Comparison of ENCODE assay signal across 8 mouse cellular contexts in genomic region chr1:88475502-88475953, GRCm38 (mm10). TPM values are rescaled to one million over a fixed set of nuclear protein-coding genes. Genes with fewer than 3 reads are reported as not detected.
DNase-seq lines count a peak whose midpoint lies in the region; ATAC-seq and TF ChIP-seq lines count a peak whose summit lies in the region.

No protein-coding gene starts in this region.

- no peak for TF ChIP-seq POLR2A in kidney, adult 2 months (IDR thresholded peaks at IDR 0.05; ENCODE audit: low read depth, low read length)

- H3K4me2 ChIP-seq in hindbrain, embryonic 14.5 days (replicated peaks): no peak overlapping the region

- H3K4me3 ChIP-seq in kidney, adult 2 months (ENCODE audit: insufficient read depth, low read depth, low read length): no peak overlapping the region
- no peak overlapping the region for H3K4me3 ChIP-seq in hindbrain, embryonic 14.5 days (replicated peaks; ENCODE audit: low read length)

- H3K27me3 ChIP-seq in kidney, adult 2 months (replicated peaks; ENCODE audit: control insufficient read depth, insufficient read depth, low read length): no peaks in the 10 kb centered on the region
- H3K27me3 ChIP-seq in hindbrain, embryonic 14.5 days (ENCODE audit: control insufficient read depth, insufficient read depth, low read length): no peaks in the 10 kb centered on the region

- WGBS in kidney, adult 2 months: 2% methylated on average over 8 of the region's 8 CpGs
- 35% methylated on average over 8 of the region's 8 CpGs for WGBS in hindbrain, embryonic 14.5 days

- no peaks in the 10 kb centered on the region for H3K36me3 ChIP-seq in kidney, adult 2 months (ENCODE audit: control insufficient read depth, insufficient read depth, low read length)
- no peaks in the 10 kb centered on the region for H3K36me3 ChIP-seq in hindbrain, embryonic 14.5 days (replicated peaks; ENCODE audit: control insufficient read depth, insufficient read depth)

- H3K27ac ChIP-seq in kidney, adult 2 months (ENCODE audit: insufficient read depth, low read depth, low read length): peak overlapping the region; percentile 88
- no peak overlapping the region for H3K27ac ChIP-seq in hindbrain, embryonic 14.5 days

- peak; percentile 98 for DNase-seq in 3T3-L1 (ENCODE audit: low read depth, low spot score)
- DNase-seq in adrenal gland, adult 2 months: peak; percentile 71
- DNase-seq in kidney, adult 2 months: peak; percentile 84
- DNase-seq in lung, postnatal 14 days: peak; percentile 39
- no peak for DNase-seq in cerebellum, adult 9-10 months
- DNase-seq in layer of hippocampus, adult 9-11 months: no peak
- no peak for DNase-seq in right cerebral cortex, adult 18-20 months
- no peak for DNase-seq in hindbrain, embryonic 14.5 days (ENCODE audit: low spot score)

- H3K9ac ChIP-seq in hindbrain, embryonic 14.5 days: no peak overlapping the region

- ATAC-seq in hindbrain, embryonic 14.5 days (ENCODE audit: low FRiP score): no peak

- peaks cover 19% of the 10 kb centered on the region for H3K4me1 ChIP-seq in kidney, adult 2 months (ENCODE audit: control insufficient read depth, insufficient read depth, low read length)
- H3K4me1 ChIP-seq in hindbrain, embryonic 14.5 days (replicated peaks; ENCODE audit: control insufficient read depth, insufficient read depth, low read length): peaks cover 6% of the 10 kb centered on the region

- H3K9me3 ChIP-seq in hindbrain, embryonic 14.5 days (ENCODE audit: control insufficient read depth, low read length): no peaks in the 10 kb centered on the region

- no peak for TF ChIP-seq CTCF in kidney, adult 2 months (conservative IDR thresholded peaks at IDR 0.05; ENCODE audit: insufficient read depth, insufficient read length, low read depth, low read length)

RNA-seq across cellular contexts. Expression of gene Glrp1, which starts 34.3 kb away (rescaled TPM):
- not detected for total RNA-seq in adrenal gland, adult 2 months (2021)
- not detected in 2 replicates for polyA plus RNA-seq in adrenal gland, adult 2 months (2012; rRNA removed)
- polyA plus RNA-seq in kidney, adult 2 months (2012; rRNA removed): not detected in 2 replicates
- not detected in 2 replicates for polyA plus RNA-seq in hindbrain, embryonic 14.5 days (2014; fragmentation: Nextera tagmentation; extraction: Ambion mirVana)

Comparison
In these comparisons a context has a peak if more than half of its experiments do, and no peak if none do; other contexts are left out.
1. DNase-seq: peak in 3T3-L1 (single experiment), adrenal gland, adult 2 months (single experiment), kidney, adult 2 months (single experiment) and lung, postnatal 14 days (single experiment); none in cerebellum, adult 9-10 months (single experiment), layer of hippocampus, adult 9-11 months (single experiment), right cerebral cortex, adult 18-20 months (single experiment) and hindbrain, embryonic 14.5 days (single experiment).